ENCODE assay signal across 27 mouse cellular contexts in genomic region chr15:78380208-78380607, GRCm38 (mm10). TPM values are rescaled to one million over a fixed set of nuclear protein-coding genes. Genes with fewer than 3 reads are reported as not detected.
DNase-seq lines count a peak whose midpoint lies in the region; ATAC-seq and TF ChIP-seq lines count a peak whose summit lies in the region.
"Had no signal": no experiment of that assay in that cellular context is flagged by ENCODE, and none has a peak within 500 bp of the region (broad histone marks: within the 10 kb centered on the region; RNA-seq: fewer than 3 reads in every experiment).

No protein-coding gene starts in this region.

- no peak for DNase-seq in embryonic facial prominence, embryonic 10.5 days (ENCODE audit: low spot score)
- DNase-seq in layer of hippocampus, adult 2 months (ENCODE audit: low spot score in 2 of 2), result no peak
- no peak for DNase-seq in layer of hippocampus, postnatal 36 days
- no peak for DNase-seq in cerebellum, adult 11-12 months
- DNase-seq: adrenal gland, adult 8-10 months; adrenal gland, postnatal 14 days; adrenal gland, postnatal 36 days; B cell, adult 2 months; cerebellum, adult 11 months; cerebellum, adult 2 months; cerebellum, adult 9-10 months; cerebellum, postnatal 25 days had no signal

- H3K9ac ChIP-seq in embryonic facial prominence, embryonic 13.5 days, result no peak overlapping the region
- H3K9ac ChIP-seq: forebrain, embryonic 13.5 days; forebrain, embryonic 15.5 days; forebrain, postnatal 0 days had no signal

- no peak for ATAC-seq in embryonic facial prominence, embryonic 13.5 days (ENCODE audit: insufficient number of reproducible peaks, insufficient read depth, low FRiP score, low TSS enrichment, low read depth)
- ATAC-seq: activated CD4-positive, CD25-positive, alpha-beta regulatory T cell, adult 4 months; CD4-positive, CD25-positive, alpha-beta regulatory T cell, adult 4 months; forebrain, embryonic 13.5 days; forebrain, embryonic 15.5 days; forebrain, postnatal 0 days; Patski had no signal

- H3K4me2 ChIP-seq in embryonic facial prominence, embryonic 13.5 days, result no peak overlapping the region
- H3K4me2 ChIP-seq: forebrain, embryonic 13.5 days; forebrain, embryonic 15.5 days had no signal

- H3K9me3 ChIP-seq in embryonic facial prominence, embryonic 13.5 days, result no peaks in the 10 kb centered on the region; the same call in 1 of the 2 replicates
- H3K9me3 ChIP-seq in embryonic facial prominence, embryonic 10.5 days, result no peaks in the 10 kb centered on the region
- H3K9me3 ChIP-seq: forebrain, embryonic 15.5 days; G1E had no signal

- H3K27me3 ChIP-seq in embryonic facial prominence, embryonic 13.5 days, result no peaks in the 10 kb centered on the region
- H3K27me3 ChIP-seq in embryonic facial prominence, embryonic 10.5 days (replicated peaks; ENCODE audit: low read depth, poor library complexity, severe bottlenecking), result no peaks in the 10 kb centered on the region
- H3K27me3 ChIP-seq: forebrain, embryonic 13.5 days; forebrain, embryonic 15.5 days; Patski had no signal

- no peak overlapping the region for H3K4me3 ChIP-seq in embryonic facial prominence, embryonic 13.5 days
- H3K4me3 ChIP-seq in embryonic facial prominence, embryonic 10.5 days, result no peak overlapping the region
- no peak overlapping the region for H3K4me3 ChIP-seq in layer of hippocampus, adult 2 months
- H3K4me3 ChIP-seq: forebrain, embryonic 13.5 days; forebrain, embryonic 15.5 days had no signal

- H3K27ac ChIP-seq in embryonic facial prominence, embryonic 13.5 days, result peak overlapping the region; percentile 9; the same call in 1 of the 2 replicates
- no peak overlapping the region for H3K27ac ChIP-seq in embryonic facial prominence, embryonic 10.5 days (replicated peaks)
- H3K27ac ChIP-seq in layer of hippocampus, adult 2 months, result peak overlapping the region; percentile 84
- H3K27ac ChIP-seq: forebrain, embryonic 13.5 days; forebrain, embryonic 15.5 days had no signal

- no peaks in the 10 kb centered on the region for H3K36me3 ChIP-seq in embryonic facial prominence, embryonic 13.5 days
- H3K36me3 ChIP-seq in embryonic facial prominence, embryonic 10.5 days (replicated peaks), result no peaks in the 10 kb centered on the region
- H3K36me3 ChIP-seq: forebrain, embryonic 15.5 days; G1E had no signal

- WGBS in embryonic facial prominence, embryonic 13.5 days, result 50% methylated on average over 2 of the region's 2 CpGs
- WGBS in embryonic facial prominence, embryonic 10.5 days, result 81% methylated on average over 2 of the region's 2 CpGs

- TF ChIP-seq CTCF in layer of hippocampus, adult 2 months (conservative IDR thresholded peaks at IDR 0.05), result no peak

- no peaks in the 10 kb centered on the region for H3K4me1 ChIP-seq in embryonic facial prominence, embryonic 13.5 days
- H3K4me1 ChIP-seq in embryonic facial prominence, embryonic 10.5 days, result no peaks in the 10 kb centered on the region; the same call in 1 of the 2 replicates

RNA-seq across cellular contexts. Expression of gene Tex33, which starts 15.5 kb away (rescaled TPM):
- not detected in 2 replicates for polyA plus RNA-seq in embryonic facial prominence, embryonic 13.5 days (2015; fragmentation: Nextera tagmentation; extraction: Ambion mirVana)
- not detected in 2 replicates for polyA plus RNA-seq in embryonic facial prominence, embryonic 10.5 days (2016; fragmentation: Nextera tagmentation; extraction: Ambion mirVana)
- not detected for total RNA-seq in layer of hippocampus, adult 2 months (2021)
- total RNA-seq in layer of hippocampus, postnatal 36 days (2021), result not detected
- total RNA-seq: adrenal gland, adult 18-20 months; adrenal gland, postnatal 14 days; adrenal gland, postnatal 36 days; CH12.LX; forebrain, postnatal 0 days had no signal
- polyA plus RNA-seq: activated CD4-positive, CD25-positive, alpha-beta regulatory T cell, adult 4 months; brain, embryonic 14.5 days; CD4-positive, CD25-positive, alpha-beta regulatory T cell, adult 4 months; cerebellum, adult 2 months; cortical plate, adult 2 months; embryonic facial prominence, embryonic 11.5 days; embryonic facial prominence, embryonic 14.5 days; forebrain, embryonic 11.5 days; forebrain, embryonic 13.5 days; forebrain, embryonic 15.5 days; forebrain, postnatal 0 days; G1E; Patski had no signal

RNA-seq across cellular contexts. Expression of gene Tst, which starts 25.5 kb away (rescaled TPM):
- 22.6 and 25.9 TPM in 2 replicates for polyA plus RNA-seq in embryonic facial prominence, embryonic 13.5 days (2015; fragmentation: Nextera tagmentation; extraction: Ambion mirVana)
- polyA plus RNA-seq in embryonic facial prominence, embryonic 10.5 days (2016; fragmentation: Nextera tagmentation; extraction: Ambion mirVana), result 10.4 and 12.7 TPM in 2 replicates
- total RNA-seq in layer of hippocampus, adult 2 months (2021), result 10 to 100 TPM; 35.6 to 40.3 TPM
- total RNA-seq in layer of hippocampus, postnatal 36 days (2021), result 10 to 100 TPM; 37.7 to 40.9 TPM

RNA-seq across cellular contexts. Expression of gene Mpst, which starts 26.0 kb away (rescaled TPM):
- polyA plus RNA-seq in embryonic facial prominence, embryonic 13.5 days (2015; fragmentation: Nextera tagmentation; extraction: Ambion mirVana), result 2.6 and 2.8 TPM in 2 replicates
- 0.98 and 1.1 TPM in 2 replicates for polyA plus RNA-seq in embryonic facial prominence, embryonic 10.5 days (2016; fragmentation: Nextera tagmentation; extraction: Ambion mirVana)
- 10 to 100 TPM; 29.5 to 31.8 TPM for total RNA-seq in layer of hippocampus, adult 2 months (2021)
- total RNA-seq in layer of hippocampus, postnatal 36 days (2021), result 10 to 100 TPM; 24.6 to 30.7 TPM

RNA-seq across cellular contexts. Expression of gene Kctd17, which starts 48.2 kb away (rescaled TPM):
- polyA plus RNA-seq in embryonic facial prominence, embryonic 13.5 days (2015; fragmentation: Nextera tagmentation; extraction: Ambion mirVana), result 49.5 and 50.6 TPM in 2 replicates
- 49.6 and 51.6 TPM in 2 replicates for polyA plus RNA-seq in embryonic facial prominence, embryonic 10.5 days (2016; fragmentation: Nextera tagmentation; extraction: Ambion mirVana)
- total RNA-seq in layer of hippocampus, adult 2 months (2021), result 100 to 1,000 TPM; 263 to 271 TPM
- 100 to 1,000 TPM; 248 TPM for total RNA-seq in layer of hippocampus, postnatal 36 days (2021)
- total RNA-seq: CH12.LX had no signal

RNA-seq across cellular contexts. Expression of gene Csf2rb, which starts 54.7 kb away (rescaled TPM):
- polyA plus RNA-seq in embryonic facial prominence, embryonic 13.5 days (2015; fragmentation: Nextera tagmentation; extraction: Ambion mirVana), result 1.6 and 1.9 TPM in 2 replicates
- 2.1 and 2.2 TPM in 2 replicates for polyA plus RNA-seq in embryonic facial prominence, embryonic 10.5 days (2016; fragmentation: Nextera tagmentation; extraction: Ambion mirVana)
- 1 to 10 TPM; 1.3 to 1.7 TPM for total RNA-seq in layer of hippocampus, adult 2 months (2021)
- 1 to 10 TPM; 1.1 to 2.1 TPM for total RNA-seq in layer of hippocampus, postnatal 36 days (2021)
